Mouse (Mus musculus): ENCODE results near the gene Tgfbr2.
"Not testable (repeated sequence)": the region's sequence is repeated elsewhere in the genome, so short reads cannot be mapped to it uniquely, and the experiment has no call there.

Tgfbr2 gene

GRCm38 (mm10) chr9:116108729-116109128 is 66.4 kb downstream of the Tgfbr2 start:
- no peak for DNase-seq

GRCm38 (mm10) chr9:116104770-116105169 is 70.4 kb downstream of the Tgfbr2 start:
- no peak for DNase-seq

GRCm38 (mm10) chr9:116101842-116102241 is 73.3 kb downstream of the Tgfbr2 start:
- DNase-seq = no peak

DNA sequence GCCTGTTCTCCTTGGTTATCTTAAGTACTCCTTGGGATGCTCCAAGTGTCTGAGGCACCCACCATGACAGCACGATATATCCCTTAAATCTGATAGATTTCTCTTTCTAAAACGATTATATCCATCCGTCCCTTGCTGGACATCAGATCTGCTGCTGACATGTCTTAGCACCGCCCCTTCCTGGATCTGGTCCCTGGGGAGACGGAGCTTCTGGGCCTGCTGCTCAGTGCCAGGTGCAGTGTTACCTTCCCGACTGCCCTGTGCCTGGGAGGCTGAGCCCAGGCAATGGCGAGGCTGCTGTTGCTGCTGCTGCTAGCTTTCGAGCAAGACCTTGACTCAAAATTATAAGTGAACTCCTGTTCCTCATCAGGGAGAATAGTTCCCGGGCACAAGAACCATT is 75.1 kb downstream of the Tgfbr2 start:
- no peak for DNase-seq

DNA sequence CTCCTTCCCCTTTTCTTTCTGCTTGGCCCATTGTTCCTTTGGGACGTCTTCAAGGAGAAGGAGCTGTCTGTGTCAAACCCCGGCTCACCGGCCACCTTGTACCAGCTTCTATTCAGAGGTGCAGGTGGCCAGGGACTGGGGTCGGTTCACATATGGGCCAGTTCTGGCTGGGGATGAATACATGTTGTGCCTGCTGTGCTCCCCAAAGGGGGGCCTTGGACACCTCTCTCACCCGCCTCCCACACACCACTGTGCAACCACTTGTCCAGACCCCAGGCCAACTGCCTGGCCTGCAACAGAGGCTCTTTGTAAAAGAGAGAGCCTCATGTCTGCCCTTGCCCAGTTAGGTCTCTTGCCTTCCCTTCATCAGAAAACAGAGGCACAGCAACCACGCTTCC is 75.6 kb downstream of the Tgfbr2 start:
- no peak for DNase-seq

GRCm38 (mm10) chr9:116098724-116099595 is 76.2 kb downstream of the Tgfbr2 start:
- peak; percentile 37 for DNase-seq

- DNase-seq = peak; percentile 77
Measured at GRCm38 (mm10) chr9:116091921-116092320, 83.2 kb downstream of the Tgfbr2 start.

- DNase-seq = no peak
Measured at GRCm38 (mm10) chr9:116091101-116091841, 83.9 kb downstream of the Tgfbr2 start.

DNA sequence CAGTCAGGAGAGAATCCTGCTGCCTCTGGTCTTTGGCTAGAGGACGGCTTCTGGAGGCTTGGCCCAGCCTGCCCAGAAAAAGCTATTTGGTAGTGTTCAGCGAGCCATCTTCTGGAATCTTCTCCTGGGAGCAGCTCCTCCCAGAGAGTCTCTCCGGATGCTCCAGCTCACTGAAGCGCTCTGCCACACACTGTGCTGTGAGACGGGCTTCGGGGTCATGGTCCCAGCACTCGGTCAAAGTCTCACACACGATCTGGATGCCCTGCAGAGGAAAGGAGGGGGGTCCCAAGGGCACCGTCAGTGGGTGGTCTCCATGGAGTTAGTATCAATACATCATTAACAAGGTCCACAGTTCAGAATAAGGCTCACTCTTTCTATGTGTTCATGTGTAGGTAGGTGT is 84.9 kb downstream of the Tgfbr2 start:
- no peak for DNase-seq

GRCm38 (mm10) chr9:116088912-116089311 is 86.2 kb downstream of the Tgfbr2 start:
- DNase-seq = no peak

GRCm38 (mm10) chr9:116087880-116088279 is 87.3 kb downstream of the Tgfbr2 start:
- DNase-seq = peak; percentile 68

- no peak for DNase-seq
Measured at GRCm38 (mm10) chr9:116087263-116087662, 87.9 kb downstream of the Tgfbr2 start.

DNA sequence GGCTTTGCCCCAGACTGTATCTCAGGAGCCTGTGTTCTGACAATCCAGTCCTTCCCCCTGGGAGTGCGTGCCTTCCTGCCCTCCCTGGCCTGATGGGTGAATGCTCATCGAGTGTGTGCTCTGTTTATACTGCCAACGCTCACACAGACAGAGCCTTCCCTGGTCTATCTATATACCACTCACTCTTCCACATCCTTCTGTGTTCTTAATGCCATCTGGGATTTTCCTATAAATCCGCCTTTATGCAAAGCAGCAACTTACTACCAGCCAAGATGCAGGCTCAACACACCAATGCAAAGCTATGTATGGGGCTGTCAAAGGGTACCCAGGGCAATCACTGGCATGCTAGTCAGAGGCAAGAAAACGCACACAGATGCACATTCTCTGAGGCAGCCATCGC is 89.2 kb downstream of the Tgfbr2 start:
- DNase-seq = no peak

DNA sequence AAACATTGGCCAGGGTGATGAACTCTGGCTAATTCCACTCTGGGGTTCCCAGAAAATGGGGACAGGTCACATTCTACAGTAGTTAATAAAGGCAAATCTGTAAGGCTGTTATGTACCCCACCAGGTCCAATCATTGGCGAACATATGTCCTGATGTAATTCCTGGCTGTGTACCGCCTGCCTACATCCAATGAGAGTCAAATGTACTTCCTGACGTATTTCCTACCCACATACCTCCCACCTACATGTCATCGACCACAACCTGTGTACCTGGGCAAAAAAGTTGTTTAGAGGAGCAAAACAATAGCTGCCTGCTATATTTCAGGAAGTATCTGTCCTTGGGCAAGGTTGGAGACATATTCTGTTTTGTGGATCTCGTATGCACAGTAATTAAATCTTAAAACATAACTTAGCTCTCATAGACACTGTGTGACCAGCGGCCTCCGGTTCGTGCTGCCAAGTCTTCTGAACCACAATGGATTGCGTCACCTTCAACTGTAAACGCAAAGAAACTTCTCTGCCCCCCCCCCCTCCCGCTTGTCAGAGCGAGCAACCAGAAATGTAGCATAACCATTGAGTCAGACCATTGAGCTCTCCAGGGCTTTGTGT is 90.7 kb downstream of the Tgfbr2 start:
- DNase-seq = no peak

DNA sequence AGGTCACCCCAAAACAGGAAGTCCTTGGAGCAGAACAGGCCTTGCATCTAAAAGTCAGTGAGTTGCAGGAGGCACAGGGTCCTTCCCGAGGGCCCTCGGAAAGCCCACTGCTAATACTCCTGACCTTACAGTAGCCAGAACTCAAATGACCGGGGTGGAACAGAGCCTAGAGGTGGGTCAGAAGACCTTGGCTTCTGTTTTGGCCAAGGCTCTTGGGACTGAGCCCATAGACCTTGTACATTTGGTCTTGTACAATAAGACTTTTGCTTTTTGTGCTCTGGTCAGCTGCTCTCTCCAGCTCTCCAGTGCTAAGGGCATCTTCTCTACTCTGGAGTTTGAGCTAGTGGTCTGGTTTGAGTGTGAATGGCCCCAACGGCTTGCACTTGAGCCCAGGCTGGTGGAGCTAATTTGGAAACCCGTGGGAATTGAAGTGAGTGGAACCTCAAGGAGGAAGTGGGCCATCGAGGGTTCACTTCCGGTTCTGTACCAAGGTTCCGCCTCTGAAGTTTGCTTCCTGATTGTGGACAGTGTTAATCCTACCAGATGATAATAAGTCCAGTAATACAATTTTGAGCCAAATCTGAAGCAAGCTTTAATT is 91.3 kb downstream of the Tgfbr2 start:
- DNase-seq = no peak

GRCm38 (mm10) chr9:116083300-116083699 is 91.9 kb downstream of the Tgfbr2 start:
- DNase-seq = no peak

GRCm38 (mm10) chr9:116081781-116082180 is 93.4 kb downstream of the Tgfbr2 start:
- DNase-seq = no peak

DNA sequence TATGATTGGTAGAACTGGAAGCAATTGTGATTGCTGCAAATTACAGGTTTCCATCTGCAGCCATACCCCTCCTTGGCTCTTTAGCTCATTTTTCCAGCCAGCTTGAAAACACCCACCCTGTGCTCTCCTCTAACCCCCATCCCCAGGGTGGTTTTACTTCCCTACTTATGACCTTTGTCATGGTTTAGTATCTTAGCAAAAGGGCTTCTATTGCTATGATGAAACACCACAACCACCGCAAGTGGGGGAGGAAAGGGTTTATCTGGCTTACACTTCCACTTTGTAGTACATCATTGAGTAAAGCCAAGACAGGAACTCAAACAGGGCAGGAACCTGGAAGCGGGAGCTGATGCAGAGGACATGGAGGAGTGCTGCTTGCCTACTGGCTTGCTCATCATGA is 97.7 kb downstream of the Tgfbr2 start:
- no peak for DNase-seq

DNA sequence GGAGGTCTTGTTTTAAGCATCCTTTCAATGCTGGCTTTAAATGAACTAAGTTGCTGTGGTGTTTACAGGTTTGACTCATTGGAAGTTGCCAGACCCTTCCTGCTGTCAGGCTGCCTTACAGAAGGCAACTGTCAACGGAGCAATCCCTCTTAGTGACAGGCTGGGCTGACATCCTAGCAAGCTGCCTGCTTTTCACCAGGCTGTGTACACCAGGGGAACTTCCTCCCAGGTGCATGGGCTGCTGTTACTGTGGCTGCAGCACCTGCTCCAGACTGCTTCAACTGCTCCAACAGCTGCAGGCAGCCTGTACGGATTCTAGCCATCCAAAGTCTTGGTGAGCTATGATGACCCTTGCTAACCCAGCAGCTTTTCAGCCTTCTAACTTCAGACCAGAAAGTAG is 98.2 kb downstream of the Tgfbr2 start:
- DNase-seq = no peak

- DNase-seq = no peak
Measured at GRCm38 (mm10) chr9:116076163-116076562, 99.0 kb downstream of the Tgfbr2 start.

DNA sequence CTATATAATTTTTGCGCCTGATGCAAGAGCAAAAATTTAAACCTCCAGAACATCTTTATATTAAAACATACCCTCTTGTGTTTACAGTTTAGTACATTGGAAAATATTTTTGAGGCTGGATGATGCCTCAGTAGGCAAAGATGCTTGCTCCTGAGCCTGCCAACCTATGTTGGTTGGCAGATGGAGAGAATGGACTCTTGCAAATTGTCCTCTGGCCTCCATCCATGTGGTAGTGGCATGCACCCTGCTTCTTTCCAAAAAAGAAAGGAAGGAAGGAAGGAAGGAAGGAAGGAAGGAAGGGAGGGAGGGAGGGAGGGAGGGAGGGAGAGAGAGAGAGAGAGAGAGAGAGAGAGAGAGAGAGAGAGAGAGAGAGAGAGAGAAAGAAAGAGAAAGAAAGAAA is 103.6 kb downstream of the Tgfbr2 start:
- DNase-seq = not testable (repeated sequence)

DNA sequence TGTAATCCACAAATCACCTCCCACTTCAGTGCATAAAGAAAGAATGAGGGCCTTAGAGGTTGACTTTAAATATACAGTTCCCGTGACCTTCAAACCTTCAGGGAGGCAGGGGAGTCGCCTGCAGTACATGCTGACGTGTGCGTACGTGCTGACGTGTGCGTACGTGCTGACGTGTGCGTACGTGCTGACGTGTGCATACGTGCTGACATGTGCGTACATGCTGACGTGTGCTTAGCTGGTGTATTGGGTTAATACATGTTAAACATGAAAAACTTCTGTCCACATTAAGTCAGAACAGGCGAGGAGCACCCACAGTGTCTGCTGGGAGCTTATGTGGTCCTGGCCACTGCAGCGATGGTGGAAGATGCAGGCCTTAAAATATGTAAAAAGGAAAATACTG is 110.4 kb downstream of the Tgfbr2 start:
- no peak for DNase-seq

DNA sequence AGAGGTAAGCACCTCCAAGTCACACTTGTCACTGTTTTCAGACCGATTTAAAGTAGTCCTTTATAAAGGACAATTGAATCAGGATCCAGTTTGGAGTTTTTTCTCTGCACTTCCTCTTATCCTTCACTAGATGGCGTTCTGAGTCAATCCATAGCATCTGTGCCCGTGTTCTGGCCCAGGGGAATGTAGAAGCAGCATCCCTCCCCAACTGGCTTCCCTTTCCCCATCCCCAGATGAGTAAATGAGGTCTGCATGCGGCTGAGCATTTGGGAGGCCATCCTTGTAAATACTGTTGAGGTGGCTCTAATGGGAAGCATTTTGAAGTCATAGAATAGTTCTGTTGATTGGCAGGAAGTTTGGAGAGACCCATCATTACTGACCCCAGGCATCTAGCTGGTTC is 114.5 kb downstream of the Tgfbr2 start:
- DNase-seq = peak; percentile 8
